Mouse (Mus musculus): ENCODE measurements around the gene Kdm5b.

DNA sequence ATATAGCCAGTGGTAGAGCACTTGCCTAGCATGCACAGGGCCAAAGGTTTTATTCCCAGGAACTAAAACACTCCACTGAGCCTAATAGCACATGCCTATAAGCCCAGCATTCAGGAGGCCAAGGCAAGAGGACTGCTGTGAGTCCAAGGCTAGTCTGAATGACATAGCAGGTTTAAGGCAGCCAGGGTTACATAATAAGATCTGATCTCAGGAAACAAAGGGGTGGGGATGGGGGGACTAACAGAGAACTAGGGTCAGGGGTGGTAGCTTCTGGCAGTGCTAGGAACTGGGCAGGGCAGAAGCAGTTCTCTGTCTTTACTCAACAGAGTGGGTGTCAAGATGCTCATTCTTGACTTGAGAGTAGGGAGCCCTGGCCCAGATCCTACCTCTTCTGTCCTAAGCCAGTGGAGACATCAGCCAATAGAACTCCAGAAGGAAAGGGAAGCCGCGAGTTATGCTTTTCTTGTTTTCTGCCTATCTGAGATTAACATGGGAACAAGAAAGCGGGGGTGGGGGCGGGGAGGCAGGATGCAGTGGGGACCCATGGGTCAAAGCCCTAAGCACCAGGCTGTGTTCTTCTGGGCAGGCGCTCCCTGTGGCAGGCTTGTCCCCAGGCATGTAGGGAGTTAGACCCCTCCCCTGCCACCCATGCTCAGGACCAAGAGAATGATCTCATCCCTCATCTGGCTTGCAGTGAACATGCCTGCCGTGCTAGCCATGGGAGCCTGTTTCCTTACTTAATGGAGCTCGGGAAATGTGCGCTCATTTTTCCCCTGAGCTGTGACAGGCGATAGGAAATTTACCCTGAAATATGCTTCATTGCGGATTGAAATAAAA is 111.5 kb downstream of the Kdm5b start:
- TF ChIP-seq POLR2A (IDR thresholded peaks at IDR 0.05; ENCODE audit: insufficient read length, low read depth) (no peak), SRF (IDR thresholded peaks at IDR 0.05; ENCODE audit: control insufficient read depth, insufficient read length, low read depth) (no peak), CEBPB (IDR thresholded peaks at IDR 0.05; ENCODE audit: insufficient read depth, poor library complexity, severe bottlenecking) (no peak), REST (IDR thresholded peaks at IDR 0.05; ENCODE audit: insufficient read depth, insufficient read length) (no peak), TCF12 (IDR thresholded peaks at IDR 0.05; ENCODE audit: insufficient read depth, poor library complexity, severe bottlenecking) (no peak), MAX (IDR thresholded peaks at IDR 0.05; ENCODE audit: low read depth) (no peak), E2F4 (IDR thresholded peaks at IDR 0.05; ENCODE audit: insufficient read depth) (no peak), MYOG (IDR thresholded peaks at IDR 0.05; ENCODE audit: control insufficient read depth in 1 of 3, insufficient read depth in 1 of 3, insufficient read length in 2 of 3, low read depth in 2 of 3) (no peak)
